Mouse (Mus musculus) limb, embryonic 13.5 days (tissue): ENCODE data around the gene Cgnl1. TPM values are rescaled to one million over a fixed set of nuclear protein-coding genes. Genes with fewer than 3 reads are reported as not detected.

Source experiments
- ATAC-seq: fragments of 200-750 bp; cut with Nextera tagmentation; 2 replicates; pipeline ENCODE4 v1.8.0; 2017; ENCODE audit warnings: low read depth, moderate number of reproducible peaks, moderate TSS enrichment; ENCODE audit not compliant: low FRiP score
- H3K27ac ChIP-seq: fragments of 300-500 bp; sonication (generic); 2 replicates; pipeline ENCODE4 v1.5.1; 2015; ENCODE audit warnings: inconsistent platforms, mild to moderate bottlenecking, moderate library complexity
- H3K27me3 ChIP-seq: fragments of 300-500 bp; sonication (generic); 2 replicates; pipeline ENCODE4 v1.6.1; 2015; ENCODE audit warnings: mild to moderate bottlenecking, inconsistent platforms
- H3K36me3 ChIP-seq: fragments of 300-500 bp; sonication (generic); 2 replicates; pipeline ENCODE4 v1.6.1; 2015; ENCODE audit warnings: inconsistent platforms, mild to moderate bottlenecking, moderate library complexity
- H3K4me1 ChIP-seq: fragments of 300-500 bp; sonication (generic); 2 replicates; pipeline ENCODE4 v1.6.1; 2015; ENCODE audit warnings: inconsistent platforms
- H3K4me2 ChIP-seq: fragments of 300-500 bp; sonication (generic); replicated peaks from 2 replicates; pipeline ENCODE4 v1.6.1; 2015; ENCODE audit warnings: inconsistent platforms, mild to moderate bottlenecking, moderate library complexity
- H3K4me3 ChIP-seq: fragments of 300-500 bp; sonication (generic); 2 replicates; pipeline ENCODE4 v1.5.1; 2015; ENCODE audit warnings: moderate library complexity, mild to moderate bottlenecking, inconsistent platforms
- H3K9ac ChIP-seq: fragments of 300-500 bp; sonication (generic); 2 replicates; pipeline ENCODE4 v1.6.1; 2015; ENCODE audit warnings: mild to moderate bottlenecking, inconsistent platforms
- H3K9me3 ChIP-seq: fragments of 300-500 bp; sonication (generic); 2 replicates; pipeline ENCODE4 v1.6.1; 2016; ENCODE audit warnings: inconsistent platforms
- WGBS: fragments of 180-500 bp; shearing (Covaris S2); methylation state at CpG from one replicate; pipeline ENCODE4 v1.1.7; 2015; 5-methylcytosine and 5-hydroxymethylcytosine counted together
- polyA plus RNA-seq: library from polyadenylated mRNA; unstranded; fragments of >200 nt; fragmentation: Nextera tagmentation; extraction: Ambion mirVana; gene quantifications from 2 replicates; pipeline ENCODE4 v1.2.1, GENCODE M21; 2015

Gene Cgnl1
- polyA plus RNA-seq, 1 experiment from 2014 or later, result 13.6 TPM

DNA sequence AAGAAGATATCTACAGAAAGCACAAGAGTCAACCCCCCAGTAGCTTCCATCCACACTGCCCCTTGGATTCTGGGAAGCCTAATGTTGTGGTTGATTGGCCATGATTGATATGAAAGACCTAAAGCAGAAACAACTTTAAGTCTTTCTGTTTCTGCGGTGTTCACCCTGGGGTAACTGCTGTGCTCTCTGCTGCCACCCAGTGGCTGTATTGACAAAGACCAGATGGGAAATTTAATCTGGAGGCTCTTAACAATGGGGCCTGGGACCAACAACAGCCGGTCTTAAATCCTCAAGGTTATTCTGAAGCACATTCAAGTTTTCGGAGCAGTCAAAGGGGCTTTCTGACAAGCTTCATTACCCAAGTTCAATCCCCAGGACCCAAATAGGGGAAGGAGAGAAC lies 155.2 kb downstream of the Cgnl1 start:
- Histone ChIP-seq H3K27me3 (no peaks in the 10 kb centered on the region), H3K27ac (no peak overlapping the region), H3K36me3 (no peaks in the 10 kb centered on the region), H3K9ac (no peak overlapping the region), H3K4me1 (peaks cover 8% of the 10 kb centered on the region), H3K4me3 (no peak overlapping the region), H3K9me3 (no peaks in the 10 kb centered on the region), H3K4me2 (no peak overlapping the region)
- ATAC-seq, result 0 out of 2 replicates have a peak, but pooled peaks have one; percentile 5
- WGBS, result 15% methylated on average over 3 of the region's 3 CpGs

DNA sequence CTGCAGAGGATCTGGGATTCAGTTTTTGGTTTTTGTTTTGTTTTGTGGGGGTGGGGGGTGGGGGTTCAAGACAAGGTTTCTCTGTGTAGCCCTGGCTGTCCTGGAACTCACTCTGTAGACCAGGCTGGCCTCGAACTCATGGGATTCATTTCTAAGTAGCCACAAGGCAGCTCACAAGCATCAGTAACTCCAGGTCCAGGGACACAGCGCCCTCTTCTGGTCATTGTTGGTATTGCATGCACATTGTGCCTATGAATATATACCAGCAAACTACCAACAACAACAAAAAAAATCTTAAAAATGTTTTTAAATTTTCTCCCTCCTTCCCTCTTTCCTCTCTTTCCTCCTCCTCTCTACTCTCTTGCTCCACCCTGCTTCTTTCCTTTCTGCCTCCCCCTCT lies 156.8 kb downstream of the Cgnl1 start:
- WGBS, result 24% methylated on average over 2 of the region's 2 CpGs
- no peak overlapping the region for H3K9ac ChIP-seq
- H3K4me1 ChIP-seq, result peaks cover 13% of the 10 kb centered on the region
- no peaks in the 10 kb centered on the region for H3K9me3 ChIP-seq
- H3K4me3 ChIP-seq, result no peak overlapping the region
- H3K27ac ChIP-seq, result no peak overlapping the region
- no peak overlapping the region for H3K4me2 ChIP-seq
- H3K27me3 ChIP-seq, result no peaks in the 10 kb centered on the region
- H3K36me3 ChIP-seq, result no peaks in the 10 kb centered on the region
- ATAC-seq, result no peak

DNA sequence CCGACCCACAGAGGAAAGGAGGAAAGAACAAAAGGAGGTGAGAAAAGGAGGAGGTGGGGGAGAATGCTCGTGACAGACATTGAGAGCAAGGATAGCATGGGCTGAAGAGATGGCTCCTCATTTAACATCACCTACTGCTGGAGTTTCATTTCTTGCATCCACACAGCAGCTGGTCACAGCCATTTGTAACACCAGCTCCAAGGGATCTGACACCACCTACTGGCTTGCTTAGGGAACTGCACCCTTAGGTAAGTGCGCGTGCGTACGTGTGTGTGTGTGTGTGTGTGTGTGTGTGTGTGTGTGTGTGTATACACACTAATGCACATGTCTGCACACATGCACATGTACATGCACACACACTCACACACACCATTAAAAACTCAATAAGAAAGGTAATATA lies 158.4 kb downstream of the Cgnl1 start:
- no peaks in the 10 kb centered on the region for H3K27me3 ChIP-seq
- no peak overlapping the region for H3K9ac ChIP-seq
- H3K4me3 ChIP-seq, result no peak overlapping the region
- no peak overlapping the region for H3K27ac ChIP-seq
- peaks cover 22% of the 10 kb centered on the region for H3K4me1 ChIP-seq
- H3K9me3 ChIP-seq, result no peaks in the 10 kb centered on the region
- no peak for ATAC-seq
- H3K4me2 ChIP-seq, result no peak overlapping the region
- H3K36me3 ChIP-seq, result no peaks in the 10 kb centered on the region
- 83% methylated on average over 6 of the region's 6 CpGs for WGBS

DNA sequence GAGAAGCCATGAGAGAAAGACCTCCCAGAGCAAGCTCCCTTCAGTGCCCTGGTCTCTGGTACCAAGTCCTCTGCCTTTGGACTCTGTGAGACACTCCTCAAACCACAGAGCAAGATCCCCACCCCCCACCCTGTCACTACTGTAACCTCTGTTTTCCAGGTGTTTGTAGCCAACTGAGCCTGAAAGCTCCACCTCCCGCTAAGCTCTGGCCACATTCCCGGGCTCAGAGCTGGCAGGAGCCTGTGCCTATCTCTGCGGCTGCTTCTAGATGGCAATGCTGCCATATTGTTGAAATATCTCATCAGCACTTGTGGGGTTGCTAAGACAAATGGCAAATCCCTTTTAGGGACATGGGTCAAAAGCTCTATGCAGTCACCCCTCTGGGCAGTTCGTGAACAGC lies 159.5 kb downstream of the Cgnl1 start:
- no peaks in the 10 kb centered on the region for H3K36me3 ChIP-seq
- no peak overlapping the region for H3K9ac ChIP-seq
- 68% methylated on average over 4 of the region's 4 CpGs for WGBS
- H3K4me3 ChIP-seq, result no peak overlapping the region
- no peak overlapping the region for H3K27ac ChIP-seq
- no peaks in the 10 kb centered on the region for H3K27me3 ChIP-seq
- H3K4me2 ChIP-seq, result no peak overlapping the region
- H3K9me3 ChIP-seq, result no peaks in the 10 kb centered on the region
- peaks cover 23% of the 10 kb centered on the region for H3K4me1 ChIP-seq
- no peak for ATAC-seq

DNA sequence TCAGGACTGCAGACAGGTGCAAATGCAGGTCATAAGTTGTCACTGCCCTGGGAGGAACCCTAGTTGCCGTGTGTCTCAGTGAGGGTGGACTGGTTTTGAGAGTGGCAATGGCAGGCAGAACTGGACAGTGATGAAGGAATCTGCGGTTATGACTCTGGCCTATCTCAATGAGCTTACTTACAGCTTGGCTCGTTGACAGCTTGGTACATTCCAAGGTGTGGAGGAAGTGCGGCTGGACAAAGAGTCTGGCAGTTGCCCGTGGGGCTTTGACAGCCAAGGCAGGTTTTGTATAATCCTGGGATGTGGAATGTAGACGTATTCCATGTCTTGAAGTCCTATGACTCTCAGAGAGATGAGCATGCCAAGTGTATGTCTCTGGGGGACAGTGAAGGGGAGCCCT lies 162.4 kb downstream of the Cgnl1 start:
- Histone ChIP-seq H3K27ac (no peak overlapping the region), H3K4me1 (peaks cover 26% of the 10 kb centered on the region), H3K4me3 (no peak overlapping the region), H3K27me3 (no peaks in the 10 kb centered on the region), H3K4me2 (no peak overlapping the region), H3K36me3 (no peaks in the 10 kb centered on the region), H3K9me3 (no peaks in the 10 kb centered on the region), H3K9ac (no peak overlapping the region)
- WGBS, result 63% methylated on average over 6 of the region's 6 CpGs
- no peak for ATAC-seq

DNA sequence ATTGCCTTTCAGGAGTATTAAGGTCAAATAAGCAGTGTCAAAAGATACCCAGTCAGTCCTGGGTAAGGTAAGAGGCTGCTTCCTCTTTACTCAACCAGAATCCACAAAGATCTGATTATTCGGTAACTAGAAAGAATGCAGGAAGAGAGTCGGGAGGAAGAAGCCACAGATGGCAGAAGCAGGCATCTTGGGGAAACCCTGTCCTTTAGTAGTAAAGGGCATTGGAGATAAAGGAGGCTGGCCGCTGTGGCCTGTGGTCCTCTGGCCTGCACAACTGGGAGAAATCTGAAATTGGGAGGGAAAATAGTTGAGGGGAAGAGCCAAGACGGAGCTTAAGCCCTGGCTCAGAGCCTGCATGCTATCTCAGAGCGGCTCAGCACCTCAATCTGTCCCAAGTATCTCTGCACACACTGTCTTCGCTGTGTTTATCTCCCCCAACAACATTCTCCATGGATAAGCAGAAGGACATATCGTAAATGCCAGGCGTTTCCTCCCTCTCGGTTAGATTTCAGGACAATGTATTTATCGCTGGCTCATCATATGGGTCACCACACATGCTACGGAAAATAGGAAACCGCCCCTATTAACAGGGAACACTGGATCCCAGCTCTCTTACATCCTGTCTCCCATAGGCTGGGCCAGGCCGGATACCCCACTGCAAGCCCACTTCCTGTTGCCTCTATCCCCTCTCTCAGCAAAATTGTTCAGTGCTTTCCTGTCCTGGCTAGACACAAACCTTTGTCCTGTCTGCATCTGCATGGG lies 164.9 kb downstream of the Cgnl1 start:
- ATAC-seq, result no peak
- H3K36me3 ChIP-seq, result no peaks in the 10 kb centered on the region
- no peaks in the 10 kb centered on the region for H3K9me3 ChIP-seq
- H3K4me3 ChIP-seq, result no peak overlapping the region
- no peaks in the 10 kb centered on the region for H3K27me3 ChIP-seq
- H3K4me1 ChIP-seq, result peaks cover 17% of the 10 kb centered on the region
- H3K27ac ChIP-seq, result peak overlapping the region; percentile 22; the same call in 1 of the 2 replicates
- no peak overlapping the region for H3K9ac ChIP-seq
- 78% methylated on average over 13 of the region's 13 CpGs for WGBS
- H3K4me2 ChIP-seq, result no peak overlapping the region

DNA sequence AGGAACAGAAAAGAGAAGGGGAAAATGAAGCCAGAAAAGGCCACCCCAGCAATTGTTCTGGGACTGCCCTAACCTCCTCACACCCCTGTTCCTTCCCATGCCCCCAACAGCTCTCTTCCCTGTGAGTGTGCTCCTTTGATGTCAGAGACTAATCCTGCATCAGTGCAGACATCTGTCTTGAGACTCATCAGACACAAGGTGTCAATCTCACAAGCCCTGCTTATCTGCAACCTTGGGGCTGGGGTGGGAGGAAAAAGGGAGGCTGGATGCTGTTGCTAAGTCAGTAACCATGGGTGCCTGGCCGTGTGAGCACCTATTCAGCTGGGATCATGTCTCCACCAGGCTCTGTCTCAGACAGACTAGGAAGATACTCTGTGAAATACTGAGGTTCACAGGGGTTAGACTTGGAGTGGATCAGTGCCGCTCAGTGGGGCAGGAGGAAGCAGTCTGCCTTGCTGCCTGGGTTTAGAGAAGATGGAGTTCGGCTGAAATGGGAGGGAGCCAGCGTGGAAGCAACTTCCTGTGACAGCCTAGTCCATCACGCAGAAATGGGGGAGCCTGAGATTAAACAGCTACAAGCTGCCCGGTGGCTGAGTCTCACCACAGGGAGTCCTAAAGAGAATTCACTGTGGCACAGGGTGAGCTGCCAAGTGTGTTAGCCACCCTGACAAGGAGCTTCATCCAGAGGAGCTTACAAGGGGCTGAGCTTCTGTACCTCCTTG lies 166.3 kb downstream of the Cgnl1 start:
- Histone ChIP-seq H3K27ac (no peak overlapping the region), H3K9ac (no peak overlapping the region), H3K36me3 (no peaks in the 10 kb centered on the region), H3K4me1 (peaks cover 17% of the 10 kb centered on the region), H3K9me3 (no peaks in the 10 kb centered on the region), H3K4me3 (no peak overlapping the region), H3K4me2 (no peak overlapping the region), H3K27me3 (no peaks in the 10 kb centered on the region)
- no peak for ATAC-seq
- 32% methylated on average over 6 of the region's 6 CpGs for WGBS

DNA sequence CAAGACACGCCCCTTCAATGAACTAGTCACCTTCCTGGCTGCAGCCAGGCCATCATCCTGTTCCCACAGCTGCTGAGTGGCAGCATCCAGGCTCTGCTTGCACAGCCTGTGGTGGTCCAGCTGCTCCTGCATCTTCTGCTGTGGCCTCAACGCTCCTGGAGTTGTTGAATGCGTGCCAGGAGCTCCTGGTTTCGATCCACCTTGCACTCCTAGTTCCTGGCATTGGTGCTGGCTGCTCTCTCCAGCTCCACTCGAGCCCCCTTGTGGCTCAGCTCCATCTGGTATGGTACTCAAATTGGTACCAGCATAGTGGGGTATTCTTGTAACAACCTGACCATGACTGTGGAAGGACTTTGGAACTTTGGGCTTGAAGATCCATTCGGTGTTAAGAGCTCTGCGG lies 171.5 kb downstream of the Cgnl1 start:
- Histone ChIP-seq H3K27me3 (no peaks in the 10 kb centered on the region; the same call in 1 of the 2 replicates), H3K4me2 (no peak overlapping the region), H3K9me3 (no peaks in the 10 kb centered on the region), H3K4me3 (no peak overlapping the region), H3K27ac (no peak overlapping the region), H3K9ac (no peak overlapping the region), H3K4me1 (peaks cover 17% of the 10 kb centered on the region; the same call in 1 of the 2 replicates), H3K36me3 (no peaks in the 10 kb centered on the region)
- WGBS, result 77% methylated on average over 7 of the region's 7 CpGs
- no peak for ATAC-seq

DNA sequence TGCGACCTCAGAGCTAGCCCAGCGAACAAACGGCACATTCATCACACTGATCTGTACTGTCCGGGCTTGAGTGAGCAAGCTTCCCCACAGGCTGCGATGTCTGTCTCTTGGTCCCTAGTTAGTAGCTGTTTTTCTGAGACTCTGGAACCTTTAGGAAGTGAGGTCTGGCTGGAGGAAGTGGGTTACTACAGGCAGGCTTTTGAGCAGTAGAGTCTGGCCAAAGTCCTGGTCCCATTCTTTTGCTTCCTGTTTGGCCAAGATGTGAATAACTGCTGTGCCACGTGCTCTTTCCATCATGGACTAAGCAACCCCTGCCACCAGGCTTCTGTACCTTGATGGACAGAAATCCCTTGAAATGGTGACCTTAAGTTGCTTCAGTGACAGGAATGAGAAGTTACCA lies 174.5 kb downstream of the Cgnl1 start:
- H3K4me2 ChIP-seq, result no peak overlapping the region
- H3K9me3 ChIP-seq, result no peaks in the 10 kb centered on the region
- no peak overlapping the region for H3K27ac ChIP-seq
- WGBS, result 65% methylated on average over 6 of the region's 6 CpGs
- H3K9ac ChIP-seq, result no peak overlapping the region
- H3K4me3 ChIP-seq, result no peak overlapping the region
- no peak for ATAC-seq
- no peaks in the 10 kb centered on the region for H3K36me3 ChIP-seq
- peaks cover 25% of the 10 kb centered on the region for H3K4me1 ChIP-seq
- peaks cover 6% of the 10 kb centered on the region; the same call in 1 of the 2 replicates for H3K27me3 ChIP-seq

DNA sequence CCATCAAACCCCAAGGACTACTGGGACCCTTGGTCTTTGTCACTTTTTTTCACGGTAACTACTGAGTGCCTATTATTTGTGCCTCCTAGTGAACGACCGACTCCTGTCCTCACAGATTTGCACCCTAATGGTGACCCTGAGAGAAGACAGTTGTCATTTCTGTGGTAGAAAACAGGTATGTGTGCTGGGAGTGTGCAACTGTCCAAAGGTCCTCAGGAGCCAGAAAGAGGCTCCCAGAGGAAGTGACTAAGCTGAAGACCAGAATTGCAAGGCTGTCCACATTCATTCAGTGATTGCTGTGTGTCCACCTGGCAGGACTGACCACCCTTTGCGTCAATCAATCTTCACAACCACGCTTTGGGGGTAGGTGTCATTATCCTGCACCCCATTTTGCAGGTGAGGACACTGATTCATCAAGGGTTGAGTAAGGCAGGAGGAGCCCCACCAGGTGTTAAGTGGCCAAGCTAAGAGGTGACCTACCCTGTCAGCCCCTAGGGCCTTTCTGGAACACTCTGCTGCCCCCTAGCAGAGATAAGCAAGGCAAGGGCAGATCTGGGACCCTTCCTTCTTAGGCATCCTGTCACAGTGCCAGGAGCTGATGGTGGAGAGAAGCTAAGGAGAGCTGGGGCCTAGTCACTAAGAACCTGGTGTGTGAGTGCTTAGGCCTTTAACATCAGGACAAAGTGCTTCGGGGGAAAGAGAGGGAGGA lies 178.7 kb downstream of the Cgnl1 start:
- H3K27ac ChIP-seq, result no peak overlapping the region
- peak overlapping the region; percentile 67 for H3K4me3 ChIP-seq
- no peaks in the 10 kb centered on the region for H3K36me3 ChIP-seq
- ATAC-seq, result no peak
- H3K9ac ChIP-seq, result peak overlapping the region; percentile 78
- WGBS, result 41% methylated on average over 6 of the region's 6 CpGs
- peaks cover 21% of the 10 kb centered on the region for H3K27me3 ChIP-seq
- peaks cover 27% of the 10 kb centered on the region for H3K4me1 ChIP-seq
- peak overlapping the region; percentile 89 for H3K4me2 ChIP-seq
- no peaks in the 10 kb centered on the region for H3K9me3 ChIP-seq

DNA sequence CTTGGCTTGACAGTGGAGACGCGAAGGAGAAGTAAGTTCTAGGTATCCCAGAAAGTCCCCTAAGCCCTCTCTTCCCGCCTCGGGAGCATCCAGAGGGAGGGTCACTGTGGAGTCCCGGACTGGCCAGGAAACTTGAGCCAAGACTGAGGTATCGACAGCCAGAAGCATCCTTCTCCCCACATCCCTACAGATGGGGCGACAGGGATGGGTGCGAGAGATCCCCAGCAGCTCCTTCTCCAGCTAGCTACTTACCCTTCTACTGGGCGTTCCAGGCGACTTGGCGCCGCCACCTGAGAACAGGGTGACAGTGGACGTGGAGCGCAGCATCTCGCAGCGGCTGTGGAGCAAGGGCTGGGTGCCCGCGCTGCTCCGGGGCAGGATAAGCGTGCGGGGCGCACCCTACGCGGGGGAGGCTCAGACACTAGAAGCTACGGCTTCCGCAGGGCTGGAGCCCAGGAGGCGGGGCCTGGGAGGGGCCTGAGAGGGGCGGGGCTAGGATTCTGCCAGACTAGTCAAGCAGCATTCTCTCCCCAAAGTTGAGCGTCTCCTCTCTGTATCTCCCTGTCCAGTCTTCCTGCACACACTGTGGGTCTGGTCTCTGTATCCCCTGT lies 179.4 kb downstream of the Cgnl1 start, which contains the start of gene Myzap:
TSS of gene Myzap (minus strand) at position 423 of the 611 bp plus-strand sequence.
- Histone ChIP-seq H3K9me3 (no peaks in the 10 kb centered on the region), H3K4me1 (peaks cover 24% of the 10 kb centered on the region), H3K27ac (no peak within 1 kb of the TSS), H3K4me3 (peak within 1 kb of the TSS; percentile 67), H3K27me3 (peaks cover 21% of the 10 kb centered on the region), H3K9ac (peak within 1 kb of the TSS; percentile 78), H3K4me2 (peak within 1 kb of the TSS; percentile 89), H3K36me3 (no peaks in the 10 kb centered on the region)
- WGBS, result under 1% methylated on average over 29 of the region's 29 CpGs
- peak; percentile 90 for ATAC-seq
